Mouse (Mus musculus) forebrain, embryonic 10.5 days (tissue): ENCODE data around the gene Scarb1. TPM values are rescaled to one million over a fixed set of nuclear protein-coding genes. Genes with fewer than 3 reads are reported as not detected.

Experiments used
- polyA plus RNA-seq: library from polyadenylated mRNA; unstranded; fragments of >200 nt; fragmentation: Nextera tagmentation; extraction: Ambion mirVana; gene quantifications from 2 replicates; pipeline ENCODE4 v1.2.1, GENCODE M21; 2016

Scarb1 gene
- polyA plus RNA-seq, 1 experiment from 2014 or later: 51.3 TPM

Other genes with a start within 250 kb of the Scarb1 start
- 15.7 and 17.8 TPM in 2 replicates for gene Ncor2, start 161.9 kb downstream of the Scarb1 start, polyA plus RNA-seq
- gene Gm10382, start 48.2 kb upstream of the Scarb1 start, polyA plus RNA-seq: 0.21 and 0.38 TPM in 2 replicates
- gene Ubc, start 49.1 kb upstream of the Scarb1 start, polyA plus RNA-seq: 931 and 967 TPM in 2 replicates
- gene Dhx37, start 93.0 kb upstream of the Scarb1 start, polyA plus RNA-seq: 21.4 and 22.2 TPM in 2 replicates
- gene Bri3bp, start 100.5 kb upstream of the Scarb1 start, polyA plus RNA-seq: 56.5 and 57.6 TPM in 2 replicates
- gene Aacs, start 134.7 kb upstream of the Scarb1 start, polyA plus RNA-seq: 58.5 and 58.6 TPM in 2 replicates
- 0.20 and 0.27 TPM in 2 replicates for gene Tmem132b, start 190.7 kb upstream of the Scarb1 start, polyA plus RNA-seq